Mouse (Mus musculus): ENCODE results near the gene Pdzrn4.

The Pdzrn4 gene

GRCm38 (mm10) chr15:92500276-92500838 is 103.7 kb downstream of the Pdzrn4 start:
- no peak for DNase-seq (ENCODE audit: low spot score)

GRCm38 (mm10) chr15:92502797-92503196 is 106.1 kb downstream of the Pdzrn4 start:
- DNase-seq (ENCODE audit: low spot score) = no peak

GRCm38 (mm10) chr15:92509372-92509771 is 112.7 kb downstream of the Pdzrn4 start:
- no peak for DNase-seq (ENCODE audit: low spot score)

DNA sequence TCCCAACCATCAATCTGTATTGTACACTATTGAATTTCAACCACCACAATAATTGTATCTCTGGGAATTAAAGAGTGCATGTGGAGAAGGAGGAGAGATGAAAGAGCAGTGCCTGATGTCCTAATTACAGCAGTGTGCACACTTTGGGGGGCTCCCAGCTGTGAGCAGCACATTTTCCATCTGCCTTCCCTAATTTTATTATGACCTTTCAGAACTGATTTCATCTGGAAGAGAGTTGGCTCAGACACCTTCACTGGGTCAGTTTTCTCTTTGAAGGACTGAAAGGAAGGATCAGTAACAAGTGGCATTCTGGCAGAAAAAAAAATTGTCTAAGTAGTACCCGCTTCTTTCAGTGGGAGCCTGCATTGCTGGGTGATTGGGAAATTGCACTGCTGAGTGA is 119.0 kb downstream of the Pdzrn4 start:
- no peak for DNase-seq (ENCODE audit: low spot score)

GRCm38 (mm10) chr15:92520677-92521225 is 124.1 kb downstream of the Pdzrn4 start:
- peak; percentile 18 for DNase-seq (ENCODE audit: low spot score)

- DNase-seq (ENCODE audit: low spot score) = no peak
Observed at GRCm38 (mm10) chr15:92521686-92522085, 125.0 kb downstream of the Pdzrn4 start.

- DNase-seq (ENCODE audit: low spot score) = no peak
Observed at GRCm38 (mm10) chr15:92524917-92525316, 128.2 kb downstream of the Pdzrn4 start.

DNA sequence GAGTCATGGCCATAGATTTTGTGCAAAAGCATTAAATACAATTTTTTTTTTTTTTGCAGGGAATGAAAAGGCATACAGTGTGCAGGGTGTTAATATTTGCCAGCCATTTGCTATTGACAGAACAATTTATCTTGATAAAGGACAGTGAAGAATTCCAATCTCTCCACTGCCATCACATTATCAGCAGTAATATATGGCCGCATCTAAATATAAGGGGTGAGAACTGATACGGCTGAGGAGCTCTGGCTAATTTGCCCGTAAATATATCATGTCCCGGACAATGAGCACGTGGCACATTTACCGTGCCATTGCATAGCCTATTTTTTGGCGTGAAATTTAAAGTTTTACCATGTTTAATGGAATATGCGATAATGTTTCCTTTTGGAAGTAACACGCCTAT is 128.7 kb downstream of the Pdzrn4 start:
- DNase-seq (ENCODE audit: low spot score) = no peak

DNA sequence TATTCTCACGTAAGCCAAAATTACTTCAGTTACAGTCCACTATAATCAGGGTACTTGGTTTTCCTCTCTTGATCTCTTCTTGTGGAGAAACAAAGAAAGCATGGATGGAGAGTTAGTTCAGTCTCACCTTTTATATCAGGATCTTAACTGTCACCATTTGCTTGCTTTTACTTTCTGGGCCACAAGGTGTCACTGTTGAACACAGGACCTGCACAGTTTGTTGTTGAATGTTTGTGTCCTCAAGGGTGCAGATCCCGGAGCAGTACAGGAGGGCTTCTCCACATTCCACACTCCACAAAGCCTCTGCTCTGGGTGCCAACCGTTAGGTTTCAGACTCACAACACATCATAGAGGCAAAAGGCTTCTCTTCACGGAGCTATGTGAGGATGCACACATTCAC is 130.1 kb downstream of the Pdzrn4 start:
- no peak for DNase-seq (ENCODE audit: low spot score)

DNA sequence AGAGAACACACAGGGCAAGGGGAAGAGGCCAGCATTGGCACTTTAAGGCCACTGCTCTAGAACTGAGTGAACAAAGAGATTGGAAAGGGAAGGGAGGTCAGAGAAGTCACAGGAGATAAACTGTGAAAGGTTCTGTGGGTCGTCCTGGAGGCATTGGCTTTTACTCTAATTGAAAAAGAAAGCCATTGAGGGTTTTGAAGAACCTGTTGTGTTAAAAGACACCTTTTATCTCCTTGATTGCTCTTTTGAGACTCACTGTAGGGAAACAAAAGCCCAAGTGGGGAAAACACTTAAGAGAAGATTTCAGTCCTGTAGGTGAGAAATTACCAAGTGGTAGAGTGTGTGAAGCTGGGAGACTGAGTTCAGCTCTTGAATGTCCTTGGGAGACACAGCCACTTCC is 146.6 kb downstream of the Pdzrn4 start:
- DNase-seq (ENCODE audit: low spot score) = no peak

DNA sequence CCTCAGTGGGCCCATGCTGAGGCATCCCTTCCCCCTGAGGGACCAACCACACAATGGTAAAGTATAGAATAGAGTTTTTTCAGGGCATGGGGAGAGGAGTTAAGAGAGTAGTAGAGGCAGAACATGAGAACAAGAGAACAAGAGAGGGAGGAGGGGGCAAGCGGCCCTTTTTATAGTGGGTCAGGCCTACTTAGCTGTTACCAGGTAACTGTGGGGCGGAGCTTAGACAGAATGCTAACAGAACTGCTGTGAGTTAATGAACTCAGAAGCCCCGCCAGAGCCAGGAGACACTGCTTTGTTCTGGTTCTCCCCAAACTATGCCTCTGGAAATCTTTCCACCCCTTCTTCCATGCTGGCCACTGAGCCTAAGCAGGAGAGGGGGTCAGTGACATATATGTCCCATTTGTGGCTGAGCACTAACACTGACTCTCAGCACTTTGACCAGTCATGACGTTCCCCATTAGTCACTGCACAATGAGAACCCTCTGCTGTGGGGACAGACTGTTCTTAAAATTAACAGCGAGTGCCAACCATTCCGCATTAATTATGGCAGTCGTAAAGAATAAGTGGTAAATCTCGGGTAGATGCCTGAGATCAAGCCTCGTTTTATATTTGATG is 150.7 kb downstream of the Pdzrn4 start:
- no peak for DNase-seq (ENCODE audit: low spot score)

DNA sequence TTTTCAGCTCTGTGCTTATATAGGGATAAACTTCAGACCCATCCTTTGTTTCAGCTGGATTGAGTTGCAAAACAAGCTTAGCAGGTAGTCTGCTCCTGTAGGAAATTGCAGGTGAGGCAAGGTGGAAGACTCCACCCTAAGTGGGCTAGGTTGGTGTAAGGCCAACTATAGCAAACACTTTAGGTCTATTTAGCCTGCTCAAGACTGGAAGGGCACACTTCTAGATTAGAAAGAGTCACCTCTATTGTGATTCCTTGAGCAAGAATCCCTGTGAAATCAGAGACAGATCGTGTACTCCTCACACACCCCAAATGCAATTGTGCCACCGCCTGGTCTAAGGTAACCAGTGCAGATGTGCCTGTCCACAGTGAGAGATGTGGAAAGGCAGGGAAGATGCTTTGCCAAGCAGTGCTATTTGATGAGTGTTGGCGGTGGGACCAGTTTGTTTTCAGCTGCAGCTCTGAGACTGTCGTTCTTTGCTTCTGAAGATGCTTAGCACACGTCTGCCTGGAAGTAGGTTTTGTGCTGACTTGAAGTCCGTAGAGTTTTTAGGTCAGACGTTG is 158.4 kb downstream of the Pdzrn4 start:
- no peak for DNase-seq (ENCODE audit: low spot score)

GRCm38 (mm10) chr15:92555716-92556115 is 159.0 kb downstream of the Pdzrn4 start:
- no peak for DNase-seq (ENCODE audit: low spot score)

GRCm38 (mm10) chr15:92558592-92558991 is 161.9 kb downstream of the Pdzrn4 start:
- no peak for DNase-seq (ENCODE audit: low spot score)

- DNase-seq (ENCODE audit: low spot score) = no peak
Observed at GRCm38 (mm10) chr15:92562149-92562548, 165.5 kb downstream of the Pdzrn4 start.

- no peak for DNase-seq (ENCODE audit: low spot score)
Observed at GRCm38 (mm10) chr15:92563576-92563975, 166.9 kb downstream of the Pdzrn4 start.

DNA sequence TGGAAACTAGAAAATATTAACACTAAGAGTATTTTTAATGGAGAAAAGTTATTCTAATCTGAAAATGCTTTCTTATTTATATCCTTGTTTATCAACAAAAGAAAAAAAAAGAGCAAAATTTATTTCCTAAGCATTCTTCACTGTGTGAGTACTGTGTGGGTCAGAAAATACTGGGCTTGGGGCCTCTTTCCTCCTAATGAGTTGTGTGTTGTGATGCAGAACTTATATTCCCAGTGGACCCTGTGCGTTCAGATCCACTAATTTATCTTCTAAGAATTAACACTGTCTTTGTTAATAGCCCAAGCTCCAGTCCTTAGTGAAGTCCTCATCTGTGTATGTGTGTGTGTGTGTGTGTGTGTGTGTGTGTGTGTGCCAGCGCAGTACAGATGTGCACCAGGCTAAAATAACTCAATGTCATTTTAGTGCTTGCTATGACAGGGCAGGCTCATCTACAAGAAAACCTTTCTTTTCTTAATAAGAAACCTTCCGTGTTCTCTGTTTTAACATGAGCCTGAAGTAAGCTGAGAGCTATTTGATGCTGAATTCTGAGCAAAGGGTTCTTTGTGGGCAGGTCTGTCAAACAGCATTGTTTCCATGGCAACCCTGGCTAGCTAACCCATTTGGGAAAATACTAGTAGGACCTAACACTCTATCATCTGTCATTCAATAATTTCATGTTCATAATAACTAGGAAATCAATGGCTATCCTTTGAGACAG is 174.0 kb downstream of the Pdzrn4 start:
- DNase-seq (ENCODE audit: low spot score) = peak; percentile 67

DNA sequence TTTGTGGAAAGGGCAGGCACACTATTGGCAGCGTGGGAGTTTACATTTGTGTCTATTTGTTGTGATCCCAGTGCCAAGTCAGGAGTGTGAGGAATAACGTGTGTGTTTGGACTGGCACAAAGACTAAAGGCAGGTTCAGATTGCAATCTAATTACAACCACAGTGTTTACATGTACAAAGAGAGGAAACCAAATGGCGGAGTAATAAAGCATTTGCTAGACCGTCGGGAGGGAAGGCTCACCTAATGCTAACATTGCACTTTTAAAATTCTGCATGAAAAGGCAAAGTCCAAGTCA is 174.5 kb downstream of the Pdzrn4 start:
- DNase-seq (ENCODE audit: low spot score) = no peak

- no peak for DNase-seq (ENCODE audit: low spot score)
Observed at GRCm38 (mm10) chr15:92577476-92577875, 180.8 kb downstream of the Pdzrn4 start.

- no peak for DNase-seq (ENCODE audit: low spot score)
Observed at GRCm38 (mm10) chr15:92580217-92580616, 183.5 kb downstream of the Pdzrn4 start.

DNA sequence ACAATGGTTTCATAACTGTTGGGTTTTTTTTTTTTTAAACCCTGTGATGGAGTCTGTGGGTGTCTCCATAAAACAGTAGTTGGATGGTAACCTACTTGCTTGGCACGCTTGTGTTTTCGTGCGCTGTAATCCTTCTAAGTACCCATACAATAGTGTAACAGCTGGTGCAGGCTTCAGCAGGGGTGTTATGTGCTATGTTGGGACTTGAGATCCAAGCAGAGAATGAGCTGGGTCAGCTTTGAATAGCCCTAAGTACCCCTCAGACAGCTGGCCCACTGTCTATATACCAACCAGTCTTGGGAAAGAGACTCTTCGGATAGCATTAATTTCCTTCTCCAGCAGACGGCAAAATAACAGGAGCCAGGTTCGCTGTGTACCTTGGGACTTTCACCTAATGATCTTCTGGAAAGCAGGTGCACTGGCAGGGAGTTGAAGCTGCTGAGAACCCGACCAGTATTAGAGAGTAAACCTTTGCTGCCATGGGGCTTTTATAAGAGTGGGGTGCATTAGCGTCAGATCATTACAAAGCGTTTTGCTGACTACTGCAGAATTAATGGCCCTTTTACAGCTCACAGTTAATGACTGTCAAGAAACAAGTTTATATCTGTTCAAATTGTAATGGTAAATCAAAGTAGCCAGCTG is 184.2 kb downstream of the Pdzrn4 start:
- DNase-seq (ENCODE audit: low spot score) = no peak

DNA sequence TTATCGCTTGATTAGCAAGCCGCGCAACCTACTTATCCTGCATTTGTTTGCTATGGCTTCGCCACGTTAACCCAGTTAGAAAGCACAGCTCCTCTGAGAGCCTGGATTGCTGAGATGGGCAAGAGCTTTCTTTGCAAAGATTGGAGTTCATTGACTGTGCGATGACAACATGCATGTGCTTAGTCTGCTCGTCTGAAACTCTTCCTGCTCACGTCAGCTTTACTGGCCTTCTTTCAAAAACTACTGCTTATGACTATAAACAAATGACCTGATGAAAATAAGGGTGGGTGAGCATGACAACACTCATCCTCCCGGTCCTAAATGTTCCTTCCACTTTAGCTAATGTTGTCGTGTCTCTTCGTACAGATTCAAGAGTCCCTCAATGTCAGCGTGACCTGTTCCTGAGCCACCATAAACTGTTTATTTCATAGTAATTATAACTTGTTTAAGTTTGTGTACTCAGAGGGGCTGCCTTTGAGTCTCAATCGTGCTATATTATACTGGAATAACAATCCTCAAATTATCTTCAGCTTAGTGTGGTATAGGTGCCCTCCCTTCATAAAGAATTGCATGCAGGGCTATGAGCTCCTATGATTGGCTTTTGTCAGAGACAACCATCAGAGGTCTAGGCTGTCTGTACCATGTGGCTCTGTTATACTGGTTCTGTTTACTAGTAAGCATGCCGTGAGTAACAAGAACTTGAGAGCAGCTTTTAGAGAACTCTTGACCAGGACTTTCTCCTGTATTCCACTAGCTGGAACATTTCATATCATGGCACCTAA is 187.9 kb downstream of the Pdzrn4 start:
- DNase-seq (ENCODE audit: low spot score) = no peak

All from layer of hippocampus, adult 9-10 months (tissue).